Mouse (Mus musculus): Measurements from ENCODE around the gene Spata20. TPM values are rescaled to one million over a fixed set of nuclear protein-coding genes. Genes with fewer than 3 reads are reported as not detected.

Spata20 gene
- total RNA-seq (2014; fragmentation: Nextera tagmentation), result not detected in 2 replicates
- total RNA-seq (2017), result not detected in 2 replicates

DNA sequence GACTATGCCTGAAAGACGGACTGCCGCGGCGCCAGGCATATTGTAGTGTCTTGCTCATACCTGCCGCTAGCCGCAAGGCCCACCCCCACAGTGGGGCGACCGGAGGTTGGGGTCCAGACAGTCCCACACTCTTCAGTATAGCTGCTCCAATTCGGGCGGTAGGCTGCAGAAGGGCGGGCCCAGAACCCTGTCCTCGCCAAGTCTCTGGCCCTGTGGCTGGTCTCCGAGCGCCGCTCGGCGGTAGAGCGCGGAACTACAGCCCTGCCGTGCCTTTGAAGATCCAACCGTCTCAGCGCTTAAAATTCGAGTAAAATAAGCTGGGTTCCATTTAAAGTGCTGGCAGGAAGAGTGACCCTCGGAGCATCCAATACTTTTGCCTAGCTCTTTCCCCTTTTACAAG is at the start of gene Spata20:
TSS of gene Spata20 (minus strand) at position 179 of the 400 bp plus-strand sequence.
- ATAC-seq (replicated peaks; ENCODE audit: low FRiP score, low TSS enrichment, poor library complexity, severe bottlenecking), result peak; percentile 78

DNA sequence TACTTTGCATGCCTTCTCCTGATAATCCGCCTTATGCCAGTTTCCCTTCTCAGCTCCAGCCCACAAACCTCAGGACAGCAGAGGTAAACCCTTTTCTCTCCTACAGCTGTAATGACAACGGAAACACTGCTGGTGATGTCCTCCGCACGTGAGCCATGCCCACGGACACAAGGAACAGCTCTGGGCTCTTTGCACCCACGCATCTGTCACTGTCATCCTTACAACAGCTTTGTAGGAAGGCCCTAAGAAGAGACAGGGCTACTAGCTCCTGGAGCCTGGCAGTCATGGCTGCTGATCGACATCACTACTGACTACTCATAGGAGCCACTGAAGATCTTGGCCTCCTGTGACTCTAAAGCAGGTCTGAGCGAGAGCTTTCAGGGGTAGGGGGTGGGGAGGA is 47.2 kb upstream of the Spata20 start:
- no peak for ATAC-seq (replicated peaks; ENCODE audit: low FRiP score, low TSS enrichment, poor library complexity, severe bottlenecking)

DNA sequence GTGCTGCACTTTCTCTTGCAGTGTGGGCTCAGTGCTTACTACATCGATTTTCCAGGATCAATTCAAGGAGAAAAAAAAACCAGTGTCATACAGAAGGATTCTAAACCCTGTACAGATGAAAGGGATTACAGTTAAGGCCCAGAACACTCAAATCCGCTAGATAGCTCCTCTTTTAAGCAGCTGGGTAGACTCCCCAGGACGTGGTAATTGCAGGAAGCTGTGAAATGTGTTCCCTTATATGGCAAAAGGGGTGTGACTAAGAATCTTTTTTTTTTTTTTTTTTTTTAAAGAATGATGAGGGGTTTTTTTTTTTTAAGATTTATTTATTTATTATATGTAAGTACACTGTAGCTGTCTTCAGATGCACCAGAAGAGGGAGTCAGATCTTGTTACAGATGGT is 42.9 kb upstream of the Spata20 start:
- no peak for ATAC-seq (replicated peaks; ENCODE audit: low FRiP score, low TSS enrichment, poor library complexity, severe bottlenecking)

DNA sequence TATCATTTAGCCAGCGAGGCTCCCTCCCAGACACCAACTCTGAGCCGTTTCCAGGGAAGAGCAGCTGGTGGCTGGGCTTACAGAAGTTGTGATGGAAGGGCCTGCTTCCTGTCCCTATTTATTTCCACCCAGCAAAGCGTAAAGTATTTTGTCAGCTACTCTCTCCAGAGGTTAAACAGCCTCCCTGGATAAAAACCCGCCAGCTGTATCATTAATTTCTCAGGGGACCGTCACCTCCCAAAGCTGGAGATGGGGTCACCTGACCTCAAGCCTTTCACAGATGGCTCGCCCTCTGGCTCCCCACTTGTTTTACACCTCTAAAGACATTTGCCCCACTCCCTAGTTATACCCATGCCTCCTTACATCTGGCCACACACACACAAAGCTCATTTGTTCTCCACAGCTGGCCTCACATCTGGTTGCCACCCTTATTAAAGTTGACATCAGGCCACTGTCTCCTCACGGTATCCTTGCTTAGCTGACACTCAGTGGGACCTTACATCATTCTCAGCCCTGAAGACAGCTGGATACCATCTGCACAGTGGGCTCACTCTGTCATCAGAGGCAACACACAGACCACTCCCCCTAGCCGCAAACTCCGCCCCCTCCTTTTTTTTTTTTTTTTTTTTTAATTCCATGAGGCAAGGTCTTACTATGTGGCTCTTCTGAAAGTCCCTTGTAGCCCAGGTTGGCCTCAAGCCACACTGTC is 40.3 kb upstream of the Spata20 start:
- ATAC-seq (replicated peaks; ENCODE audit: low FRiP score, low TSS enrichment, poor library complexity, severe bottlenecking), result no peak

DNA sequence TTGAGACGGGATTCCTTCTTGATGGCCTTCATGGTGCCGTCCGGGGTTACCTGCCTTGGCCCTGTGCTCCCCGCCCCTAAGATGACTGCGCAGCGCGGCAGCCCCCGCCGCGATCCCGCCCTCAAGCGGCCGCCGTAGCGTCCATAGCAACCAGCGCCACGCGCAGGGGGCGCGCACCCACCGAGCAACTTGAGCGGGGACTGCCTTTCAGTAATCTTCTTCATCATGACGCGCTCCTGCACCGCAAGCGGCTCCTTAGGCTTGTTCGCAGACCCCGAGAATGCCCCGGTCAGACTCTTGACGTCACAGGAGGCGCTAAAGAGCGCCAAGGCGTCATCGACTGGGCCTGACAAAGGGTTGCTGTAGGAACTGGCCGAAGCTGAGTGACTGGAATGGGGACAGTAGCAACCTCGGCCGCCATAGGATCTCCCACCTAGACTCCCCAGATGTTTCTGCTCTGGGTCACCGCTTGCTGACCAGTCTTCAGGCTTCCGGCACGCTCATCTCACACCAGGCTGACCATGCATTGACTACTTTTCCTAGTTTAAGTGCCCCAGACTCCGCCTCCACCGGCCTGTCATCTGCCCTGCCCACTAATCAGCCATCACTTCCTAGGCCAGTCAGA is 35.4 kb upstream of the Spata20 start, which contains the start of gene Mycbpap:
TSS of gene Mycbpap (minus strand) at position 524 of the 625 bp plus-strand sequence.
- peak; percentile 79 for ATAC-seq (replicated peaks; ENCODE audit: low FRiP score, low TSS enrichment, poor library complexity, severe bottlenecking)

DNA sequence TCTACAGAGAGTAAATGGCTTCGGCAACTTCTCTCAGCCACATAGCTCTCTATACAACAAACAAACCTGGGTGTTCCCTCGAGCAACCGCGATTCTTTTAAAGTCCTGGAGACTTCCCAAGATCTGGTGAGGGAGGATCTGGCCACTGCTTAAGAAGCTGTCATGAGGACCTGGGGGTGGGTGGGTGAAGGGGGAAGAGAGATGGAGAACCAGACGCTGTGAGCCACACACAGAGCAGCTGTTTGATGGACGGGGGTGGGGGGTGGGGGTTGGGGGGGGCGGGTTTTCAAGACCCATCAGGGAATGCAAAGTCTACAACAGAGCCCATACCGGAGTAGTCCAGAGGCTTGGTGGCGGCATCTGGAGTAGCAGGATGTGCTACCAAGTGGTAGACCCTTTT is 27.5 kb upstream of the Spata20 start:
- no peak for ATAC-seq (replicated peaks; ENCODE audit: low FRiP score, low TSS enrichment, poor library complexity, severe bottlenecking)

DNA sequence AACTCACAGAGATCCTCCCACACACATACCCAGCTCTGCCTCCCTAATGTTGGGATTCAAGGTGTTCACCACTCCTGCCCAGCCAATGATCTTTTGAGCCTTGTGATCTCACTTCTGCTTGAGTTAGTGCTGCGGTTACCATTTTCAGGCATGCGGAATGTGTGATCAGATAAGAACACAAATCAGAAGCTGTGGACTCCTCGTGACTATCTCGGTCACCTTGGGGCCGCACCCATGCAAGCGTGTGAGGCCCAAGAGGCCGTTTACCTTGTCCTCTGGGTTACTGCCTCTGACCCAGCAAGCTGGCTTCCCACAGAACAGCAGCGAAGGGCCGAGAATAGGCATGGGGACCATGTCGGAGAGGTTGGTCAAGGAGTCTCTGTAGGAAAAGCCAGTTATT is 23.0 kb upstream of the Spata20 start:
- no peak for ATAC-seq (replicated peaks; ENCODE audit: low FRiP score, low TSS enrichment, poor library complexity, severe bottlenecking)

DNA sequence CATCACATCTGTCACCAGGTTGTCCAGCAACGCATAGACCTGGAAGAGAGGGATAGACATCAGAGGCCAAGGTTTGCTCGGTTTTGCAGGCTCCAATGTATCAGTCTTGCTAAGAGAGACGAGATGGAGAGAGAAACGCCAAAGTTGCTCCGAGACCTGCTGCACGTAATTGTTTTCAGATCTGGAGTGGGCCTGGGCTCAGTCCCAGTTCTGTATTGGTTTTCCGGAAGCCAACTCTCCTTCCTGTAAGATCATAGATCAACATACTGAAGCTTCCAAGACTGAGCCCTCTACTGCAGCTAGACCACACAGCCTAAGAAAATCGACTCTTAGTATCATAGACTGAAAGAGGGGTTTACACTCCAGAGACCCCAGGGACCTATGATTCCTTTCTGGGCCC is 15.5 kb upstream of the Spata20 start:
- ATAC-seq (replicated peaks; ENCODE audit: low FRiP score, low TSS enrichment, poor library complexity, severe bottlenecking), result no peak

DNA sequence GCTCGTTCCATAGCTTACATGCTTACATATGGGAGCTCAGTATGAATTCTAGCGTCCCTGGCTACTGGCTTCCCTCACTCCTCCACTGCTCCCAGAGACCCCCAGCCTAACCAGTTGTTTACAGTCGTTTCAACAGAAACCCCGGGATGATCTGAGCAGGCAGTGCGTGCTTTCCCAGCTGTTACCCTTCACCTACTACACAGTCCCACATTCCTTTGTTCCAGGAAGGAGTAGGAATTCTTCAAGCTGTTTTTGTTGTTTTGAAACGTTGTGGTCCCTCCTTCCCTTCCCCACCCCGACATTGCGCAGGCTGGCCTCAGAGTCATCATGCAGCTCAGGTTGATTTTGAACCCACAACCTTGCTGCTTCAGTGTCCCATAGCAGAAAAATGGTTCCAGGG is 14.4 kb upstream of the Spata20 start:
- no peak for ATAC-seq (replicated peaks; ENCODE audit: low FRiP score, low TSS enrichment, poor library complexity, severe bottlenecking)

DNA sequence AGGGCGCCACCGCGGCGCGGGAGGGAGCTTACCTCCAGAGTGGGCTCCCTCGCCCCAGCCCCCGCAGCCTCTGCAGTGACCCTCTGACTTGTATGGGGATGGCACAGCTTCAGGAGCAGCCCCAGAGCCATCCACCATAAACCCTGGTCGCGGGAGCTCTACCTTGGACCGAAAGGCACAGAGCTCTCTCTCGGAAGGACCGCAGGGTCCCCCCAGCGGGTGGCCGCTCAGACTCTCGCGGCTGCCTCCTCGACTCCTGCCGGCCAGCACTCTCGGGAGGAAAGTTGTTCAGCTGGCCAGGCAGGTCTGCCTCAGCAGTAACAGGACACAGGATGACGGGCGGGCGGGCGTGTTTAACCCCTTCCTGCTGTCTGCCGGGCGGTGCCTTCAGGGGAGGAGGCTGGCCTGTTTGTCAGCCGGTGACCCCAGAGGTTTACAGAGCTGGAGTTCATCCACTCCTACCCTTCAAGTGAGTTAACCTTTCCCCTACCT is 13.7 kb upstream of the Spata20 start, which contains the start of gene Epn3:
TSS of gene Epn3 (minus strand) at position 314 of the 492 bp plus-strand sequence.
- ATAC-seq (replicated peaks; ENCODE audit: low FRiP score, low TSS enrichment, poor library complexity, severe bottlenecking), result no peak

DNA sequence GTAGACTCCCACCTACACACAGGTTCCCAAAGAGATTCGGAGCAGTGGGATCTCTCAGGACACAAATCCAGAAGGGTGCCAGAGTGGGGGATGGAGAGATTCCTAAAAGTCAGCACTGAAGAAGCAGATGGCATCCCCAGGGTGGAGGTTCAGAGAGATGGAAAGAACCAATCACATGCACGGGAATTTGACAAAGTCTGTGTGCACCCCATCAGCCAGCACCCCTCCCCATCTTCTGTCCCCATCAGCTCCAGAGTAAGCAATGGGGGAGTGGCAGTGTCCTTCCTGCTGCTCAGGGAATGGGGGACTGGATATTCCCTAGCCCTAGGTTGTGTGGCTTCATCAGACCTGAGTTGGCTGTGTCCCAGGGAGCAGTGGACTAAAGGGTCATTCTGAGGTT is 13.1 kb upstream of the Spata20 start:
- ATAC-seq (replicated peaks; ENCODE audit: low FRiP score, low TSS enrichment, poor library complexity, severe bottlenecking), result no peak

DNA sequence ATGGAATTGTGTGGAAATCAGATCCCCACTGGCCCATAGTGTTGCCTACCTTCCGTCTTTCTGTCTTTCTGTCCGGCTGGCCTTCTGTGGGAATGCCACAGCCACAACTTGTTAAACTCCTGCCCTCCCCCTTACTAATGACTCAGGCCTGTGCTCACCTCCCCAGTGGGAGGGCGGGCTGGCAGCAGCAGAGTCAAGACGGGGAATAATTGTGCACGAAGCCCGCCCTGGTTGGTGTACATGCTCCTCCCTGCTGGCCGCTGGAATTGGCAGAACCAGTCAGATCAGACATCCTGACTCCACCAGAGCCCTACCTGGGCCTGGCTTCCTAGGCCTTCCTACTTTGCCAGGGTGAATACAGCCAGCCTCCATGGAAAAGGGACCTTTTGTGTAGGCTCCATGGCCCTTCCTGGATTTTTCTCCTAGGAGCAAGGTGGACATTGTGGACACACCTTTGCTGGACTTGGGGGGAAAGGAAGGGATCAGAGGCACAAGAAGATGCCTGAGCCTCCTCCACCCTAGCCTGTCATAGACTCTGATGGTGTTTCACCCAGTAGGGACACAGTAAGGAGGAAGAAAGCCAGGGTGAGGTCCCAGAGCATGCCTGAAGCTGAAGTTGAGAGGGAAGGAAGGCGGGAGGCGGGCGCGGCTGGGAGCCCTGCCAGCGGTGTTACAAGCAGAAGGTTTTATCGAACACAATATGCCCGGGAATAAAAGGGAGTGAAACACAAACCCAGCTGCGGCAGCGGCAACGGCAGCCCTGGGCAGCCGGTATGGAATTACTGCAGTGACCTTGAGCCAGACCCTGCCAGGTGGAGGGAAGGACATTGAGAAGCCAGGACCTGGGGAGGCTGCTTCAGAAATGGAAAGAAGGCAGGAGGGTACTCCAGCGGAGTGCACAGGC is 12.4 kb upstream of the Spata20 start:
- ATAC-seq (replicated peaks; ENCODE audit: low FRiP score, low TSS enrichment, poor library complexity, severe bottlenecking), result no peak

DNA sequence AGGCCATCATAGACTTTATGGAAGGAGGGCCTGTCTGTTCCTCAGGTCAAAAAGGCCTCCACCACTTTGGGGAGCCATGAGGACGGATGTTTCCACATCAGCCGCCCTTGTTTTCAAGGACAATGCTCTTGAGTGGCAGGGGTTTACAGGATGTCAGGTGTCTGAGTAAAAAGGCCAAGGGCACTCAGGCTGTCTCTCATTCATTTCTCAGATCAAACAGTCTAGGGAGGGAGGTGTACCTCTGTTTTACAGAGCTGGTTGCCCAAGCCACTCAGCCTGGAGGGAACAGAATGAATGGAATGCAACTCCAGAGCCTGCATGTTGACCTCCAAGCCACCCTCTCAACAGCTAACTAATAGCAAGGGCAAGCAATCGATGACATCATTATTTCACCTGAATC is 9.4 kb upstream of the Spata20 start:
- ATAC-seq (replicated peaks; ENCODE audit: low FRiP score, low TSS enrichment, poor library complexity, severe bottlenecking), result no peak

DNA sequence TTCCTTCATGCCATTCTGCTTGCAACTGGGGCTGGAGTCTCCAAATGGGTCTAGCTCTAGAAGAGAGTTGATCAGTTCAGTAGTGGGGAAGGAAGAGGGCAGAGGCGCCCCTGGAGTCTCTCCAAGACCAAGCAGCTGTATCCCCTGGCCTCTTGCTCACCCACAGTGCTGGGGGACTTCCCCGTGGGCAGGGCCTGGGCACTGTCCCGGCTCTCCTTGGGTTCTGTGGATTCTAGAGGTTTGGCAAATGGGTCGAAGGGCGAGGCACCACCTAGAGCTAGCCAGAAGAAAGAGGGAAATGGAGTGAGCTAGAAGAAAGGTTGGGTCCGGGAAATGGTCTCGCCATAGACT is 5.7 kb upstream of the Spata20 start:
- no peak for ATAC-seq (replicated peaks; ENCODE audit: low FRiP score, low TSS enrichment, poor library complexity, severe bottlenecking)

DNA sequence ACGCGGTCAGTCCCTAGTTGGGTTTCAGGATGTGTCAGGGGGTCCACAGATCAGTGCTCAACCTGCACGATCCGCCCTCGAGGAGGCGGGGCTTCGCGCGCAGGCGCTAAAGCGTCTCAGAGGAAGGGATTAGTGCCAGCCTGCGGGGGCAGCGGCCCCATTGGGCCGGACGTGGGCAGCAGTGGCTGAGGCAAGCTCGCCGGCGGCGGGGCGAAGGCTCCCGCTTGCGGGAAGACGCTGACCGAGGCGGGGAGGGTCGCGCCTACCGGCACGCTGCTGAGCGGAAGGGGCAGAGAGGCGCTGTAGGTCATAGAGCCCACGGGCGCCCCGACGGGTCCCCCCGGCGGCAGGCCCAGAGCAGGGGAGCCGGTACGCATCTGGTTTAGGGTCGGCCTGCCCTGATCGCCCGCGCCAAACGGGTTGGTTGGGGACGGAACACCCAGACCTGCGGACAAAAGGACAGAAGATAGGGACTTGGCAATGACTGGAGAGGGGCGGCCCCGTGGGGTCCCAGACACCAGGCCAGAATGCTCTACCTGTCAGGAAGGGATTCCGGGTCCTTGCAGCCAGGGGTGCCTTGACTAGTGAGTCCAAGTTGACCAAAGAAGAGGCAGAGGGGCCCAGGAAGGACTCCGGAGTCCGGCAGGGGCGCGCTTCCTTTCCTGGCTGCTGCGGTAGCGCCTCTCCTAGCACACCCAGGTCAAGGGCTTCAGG is 5.2 kb upstream of the Spata20 start:
- no peak for ATAC-seq (replicated peaks; ENCODE audit: low FRiP score, low TSS enrichment, poor library complexity, severe bottlenecking)

DNA sequence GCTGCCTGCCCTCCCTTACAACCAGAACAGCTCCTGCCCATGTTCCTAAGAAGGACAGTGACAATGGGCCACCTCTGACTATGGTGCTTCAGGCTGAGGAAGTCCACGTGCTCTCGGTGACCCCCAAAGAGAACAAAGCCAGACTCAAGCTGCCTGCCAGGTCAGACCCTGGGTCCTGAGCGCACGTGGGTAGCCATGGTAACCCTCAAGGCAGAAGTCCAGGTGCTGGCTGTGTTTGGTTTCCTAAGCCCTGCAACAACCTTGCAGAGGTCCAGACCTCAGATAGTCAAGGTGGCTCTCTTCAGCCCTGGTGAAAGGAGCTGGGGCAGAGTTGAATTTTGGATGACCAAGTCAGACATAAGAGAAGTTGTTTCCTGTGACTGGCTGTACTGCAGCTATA is 3.8 kb upstream of the Spata20 start:
- ATAC-seq (replicated peaks; ENCODE audit: low FRiP score, low TSS enrichment, poor library complexity, severe bottlenecking), result no peak

DNA sequence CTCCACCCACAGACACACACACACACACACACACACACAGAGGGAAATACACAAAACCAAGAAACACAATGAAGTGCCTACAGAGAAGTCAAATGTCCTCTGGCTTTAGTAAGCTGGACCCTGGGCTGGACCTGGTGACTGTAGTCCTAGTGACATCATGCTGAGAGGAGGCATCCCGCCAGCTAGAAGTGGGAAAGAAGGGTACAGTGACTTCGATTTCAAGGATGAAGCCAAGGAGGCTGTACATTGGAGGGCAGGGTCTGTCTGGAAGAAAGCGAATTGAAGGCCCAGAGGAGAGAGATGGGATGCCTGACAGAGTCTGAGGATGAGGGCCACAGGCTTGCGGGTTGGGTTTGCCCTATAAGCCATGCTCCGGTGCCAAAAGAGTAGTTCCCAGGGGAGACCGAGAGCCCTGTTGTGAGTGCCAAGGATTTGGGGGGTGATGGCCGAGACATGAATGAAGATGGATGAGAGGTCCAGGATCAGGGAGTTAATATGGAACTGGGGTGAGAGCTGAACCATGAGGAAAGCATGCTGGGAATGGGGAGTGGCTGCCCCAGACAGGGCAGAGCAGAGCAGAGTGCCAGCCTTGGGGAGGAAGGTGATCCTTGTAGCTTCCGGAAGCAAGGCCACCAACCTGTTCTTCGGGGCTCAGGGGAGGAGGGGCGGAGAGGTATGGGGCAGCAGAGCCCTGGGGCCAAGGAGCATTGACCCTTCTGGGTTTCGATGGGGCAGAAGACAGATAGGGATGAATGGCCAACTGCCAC is 3.0 kb upstream of the Spata20 start:
- no peak for ATAC-seq (replicated peaks; ENCODE audit: low FRiP score, low TSS enrichment, poor library complexity, severe bottlenecking)

DNA sequence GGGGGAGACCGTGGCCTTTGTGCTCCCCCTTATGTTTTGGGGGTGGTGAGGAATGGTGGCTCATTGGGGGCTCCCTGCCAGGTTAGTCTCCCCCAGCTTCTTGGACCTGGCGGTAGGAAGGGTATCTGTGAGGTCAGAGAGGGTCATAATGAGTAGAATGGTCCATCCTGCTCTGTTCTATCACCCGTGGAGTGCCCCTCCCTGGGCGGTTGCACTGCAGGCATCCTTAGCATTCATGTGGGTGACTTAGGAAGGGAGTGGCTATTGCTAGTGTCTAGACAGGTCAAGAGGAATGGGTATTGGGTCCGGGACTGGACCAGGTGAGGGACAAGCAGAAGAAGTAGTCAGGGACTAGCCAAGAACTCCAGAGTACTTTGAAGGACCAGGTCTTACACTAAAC is 756 bp downstream of the Spata20 start:
- no peak for ATAC-seq (replicated peaks; ENCODE audit: low FRiP score, low TSS enrichment, poor library complexity, severe bottlenecking)

DNA sequence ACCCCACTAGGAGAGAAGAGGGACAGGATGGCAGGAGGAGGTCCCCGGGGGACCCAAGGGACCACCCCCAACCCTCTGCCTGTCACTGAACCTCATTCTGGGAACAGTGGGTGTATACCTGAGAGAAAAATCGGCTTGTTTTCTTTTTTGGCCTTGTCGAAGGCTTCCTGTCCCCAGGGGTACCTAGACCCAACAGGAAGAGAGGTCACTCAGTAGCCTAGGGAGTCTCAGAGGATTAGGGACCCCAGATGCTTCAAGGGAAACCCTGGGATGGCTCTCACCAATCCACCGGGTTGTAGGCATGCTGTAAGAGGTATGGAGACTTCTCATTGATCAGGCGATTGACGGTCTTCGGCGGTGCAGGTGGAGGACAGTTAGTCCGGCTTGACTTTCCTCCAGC is 1.3 kb downstream of the Spata20 start:
- no peak for ATAC-seq (replicated peaks; ENCODE audit: low FRiP score, low TSS enrichment, poor library complexity, severe bottlenecking)

Measured in megakaryocyte-erythroid progenitor cell, adult 5-6 weeks (primary cell).